ENCODE assay signal across 8 mouse cellular contexts in genomic region chr9:66714022-66714515, GRCm38 (mm10). TPM values are rescaled to one million over a fixed set of nuclear protein-coding genes. Genes with fewer than 3 reads are reported as not detected.
DNase-seq lines count a peak whose midpoint lies in the region; ATAC-seq and TF ChIP-seq lines count a peak whose summit lies in the region.

No protein-coding gene starts in this region.

- H3K4me1 ChIP-seq in forebrain, embryonic 15.5 days: peaks cover 30% of the 10 kb centered on the region
- peaks cover 56% of the 10 kb centered on the region for H3K4me1 ChIP-seq in limb, embryonic 13.5 days
- peaks cover 19% of the 10 kb centered on the region for H3K4me1 ChIP-seq in small intestine, adult 2 months (ENCODE audit: control insufficient read depth, insufficient read depth, insufficient read length, low read length)

- DNase-seq in retina, postnatal 1 day: peak; percentile 22
- no peak for DNase-seq in retina, embryonic 14.5 days (ENCODE audit: low spot score)
- DNase-seq in layer of hippocampus, postnatal 25 days (ENCODE audit: extremely low spot score in 1 of 2, low spot score in 1 of 2): no peak
- DNase-seq in gastrocnemius, adult 8-10 months (ENCODE audit: low spot score in 2 of 2): no peak

- no peak for TF ChIP-seq POLR2A in small intestine, adult 2 months (IDR thresholded peaks at IDR 0.05; ENCODE audit: low read depth, low read length)

- no peak for TF ChIP-seq CTCF in small intestine, adult 2 months (IDR thresholded peaks at IDR 0.05; ENCODE audit: extremely low read depth, insufficient read length, insufficient replicate concordance, low read depth, low read length)

- H3K4me2 ChIP-seq in forebrain, embryonic 15.5 days (replicated peaks): peak overlapping the region; percentile 74
- peak overlapping the region; percentile 75 for H3K4me2 ChIP-seq in limb, embryonic 13.5 days (replicated peaks)

- no peak overlapping the region; the same call in 1 of the 2 replicates for H3K9ac ChIP-seq in forebrain, embryonic 15.5 days (replicated peaks)
- H3K9ac ChIP-seq in limb, embryonic 13.5 days: peak overlapping the region; percentile 66

- H3K36me3 ChIP-seq in forebrain, embryonic 15.5 days: no peaks in the 10 kb centered on the region
- H3K36me3 ChIP-seq in limb, embryonic 13.5 days: no peaks in the 10 kb centered on the region
- H3K36me3 ChIP-seq in small intestine, adult 2 months (ENCODE audit: control insufficient read depth, insufficient read depth, low read length): no peaks in the 10 kb centered on the region

- WGBS in forebrain, embryonic 15.5 days: 9% methylated on average over 12 of the region's 12 CpGs
- WGBS in limb, embryonic 13.5 days: 14% methylated on average over 12 of the region's 12 CpGs
- 6% methylated on average over 12 of the region's 12 CpGs for WGBS in small intestine, adult 2 months

- H3K4me3 ChIP-seq in forebrain, embryonic 15.5 days: peak overlapping the region; percentile 43
- peak overlapping the region; percentile 50 for H3K4me3 ChIP-seq in limb, embryonic 13.5 days
- peak overlapping the region; percentile 33 for H3K4me3 ChIP-seq in small intestine, adult 2 months (ENCODE audit: low read depth, low read length)

- H3K27me3 ChIP-seq in forebrain, embryonic 15.5 days: 0 out of 2 replicates have a peak, but pooled peaks cover 4% of the 10 kb centered on the region
- H3K27me3 ChIP-seq in limb, embryonic 13.5 days: 0 out of 2 replicates have a peak, but pooled peaks cover 7% of the 10 kb centered on the region
- H3K27me3 ChIP-seq in small intestine, adult 2 months (ENCODE audit: control insufficient read depth, insufficient read depth, low read length): no peaks in the 10 kb centered on the region; the same call in 1 of the 2 replicates

- H3K9me3 ChIP-seq in forebrain, embryonic 15.5 days: no peaks in the 10 kb centered on the region
- no peaks in the 10 kb centered on the region for H3K9me3 ChIP-seq in limb, embryonic 13.5 days

- no peak for ATAC-seq in forebrain, embryonic 15.5 days (replicated peaks)
- ATAC-seq in limb, embryonic 13.5 days (ENCODE audit: low FRiP score, low read depth): no peak
- no peak for ATAC-seq in cerebellum, adult (ENCODE audit: insufficient number of reproducible peaks, low FRiP score, low TSS enrichment)

- H3K27ac ChIP-seq in forebrain, embryonic 15.5 days (replicated peaks): no peak overlapping the region
- no peak overlapping the region for H3K27ac ChIP-seq in limb, embryonic 13.5 days
- no peak overlapping the region for H3K27ac ChIP-seq in small intestine, adult 2 months (ENCODE audit: insufficient read depth, low read depth, low read length)

RNA-seq across cellular contexts. Expression of gene Car12, which starts 0.6 kb away (rescaled TPM):
- polyA plus RNA-seq in forebrain, embryonic 15.5 days (2015; fragmentation: Nextera tagmentation; extraction: Ambion mirVana): 3.6 and 6.4 TPM in 2 replicates
- 17.6 and 21.9 TPM in 2 replicates for polyA plus RNA-seq in limb, embryonic 13.5 days (2015; fragmentation: Nextera tagmentation; extraction: Ambion mirVana)
- 2.8 and 4.4 TPM in 2 replicates for polyA plus RNA-seq in small intestine, adult 2 months (2012; rRNA removed)
- total RNA-seq in layer of hippocampus, postnatal 25 days (2021): 10 to 100 TPM; 45.2 to 50.6 TPM
- under 1 TPM in 2 of 4 experiments, not detected in 2; 0.10 to 0.31 TPM for total RNA-seq in gastrocnemius, adult 8-10 months (2022)
